Mouse (Mus musculus) G1E (cell line): ENCODE results near the gene Helz. TPM values are rescaled to one million over a fixed set of nuclear protein-coding genes. Genes with fewer than 3 reads are reported as not detected.

Experiments used
- ATAC-seq: 2 replicates; pipeline ENCODE4 v1.8.0; 2016; ENCODE audit warnings: mild to moderate bottlenecking; ENCODE audit not compliant: insufficient number of reproducible peaks, poor library complexity, low FRiP score, severe bottlenecking; ENCODE audit errors: extremely low read depth
- DNase-seq: peaks from one replicate; pipeline ENCODE4 v3.0.0; 2012; ENCODE audit warnings: low spot score
- H3K27me3 ChIP-seq: 2 replicates; pipeline ENCODE4 v1.6.1; 2012; ENCODE audit warnings: mild to moderate bottlenecking, low read length, inconsistent platforms; ENCODE audit not compliant: insufficient read depth
- H3K36me3 ChIP-seq: replicated peaks from 2 replicates; pipeline ENCODE3; 2012; ENCODE audit warnings: mild to moderate bottlenecking, inconsistent platforms
- H3K4me1 ChIP-seq: 2 replicates; pipeline ENCODE4 v1.6.1; 2012; ENCODE audit warnings: low read depth, low read length, inconsistent platforms, mixed read lengths; ENCODE audit not compliant: insufficient read depth
- H3K4me3 ChIP-seq: 2 replicates; pipeline ENCODE4 v1.5.1; 2012; ENCODE audit warnings: low read depth, mild to moderate bottlenecking, inconsistent platforms, low read length, moderate library complexity, mixed read lengths
- H3K9me3 ChIP-seq: replicated peaks from 2 replicates; pipeline ENCODE4 v1.6.1; 2012; ENCODE audit warnings: inconsistent platforms
- CTCF ChIP-seq: IDR thresholded peaks from 2 replicates; pipeline ENCODE4 v1.5.1; 2012; ENCODE audit warnings: low read depth, low read length, inconsistent platforms, mixed read lengths
- GATA1 ChIP-seq: IDR thresholded peaks from 2 replicates; pipeline ENCODE4 v1.6.1; 2012; ENCODE audit warnings: borderline replicate concordance, low read length, inconsistent platforms, mixed read lengths
- GATA2 ChIP-seq: IDR thresholded peaks from 2 replicates; pipeline ENCODE4 v1.6.1; 2012; ENCODE audit warnings: low read depth, low read length, inconsistent platforms, borderline replicate concordance
- POLR2AphosphoS5 ChIP-seq: IDR thresholded peaks from 2 replicates; pipeline ENCODE4 v1.6.1; 2012; ENCODE audit warnings: low read depth, low read length, inconsistent platforms; ENCODE audit not compliant: insufficient replicate concordance
- TAL1 ChIP-seq: conservative IDR thresholded peaks from 2 replicates; pipeline ENCODE4 v1.6.1; 2012; ENCODE audit warnings: low read depth, low read length, inconsistent platforms, mixed read lengths
- polyA plus RNA-seq: library from polyadenylated mRNA; stranded (reverse); fragments of >175 nt; gene quantifications from 2 replicates; pipeline ENCODE4 v1.2.3, GENCODE M21; 2012
- total RNA-seq, 2 experiments: library from RNA; stranded (forward) in 1 of 2; stranded (reverse) in 1 of 2; fragments of 200-1000 nt in 1 of 2; fragments of >200 nt in 1 of 2; fragmentation: Nextera tagmentation in 1 of 2; gene quantifications; 2 replicates each; pipeline ENCODE4 v1.2.3; 2014 to 2017

Helz gene
- total and polyA plus RNA-seq, 3 experiments, result 23.8 to 97.3 (median 63.5) TPM

GRCm38 (mm10) chr11:107703272-107704134, 155.8 kb downstream of the Helz start:
- Histone ChIP-seq H3K4me3 (no peak overlapping the region; the same call in 1 of the 2 replicates), H3K27me3 (peaks cover 41% of the 10 kb centered on the region), H3K36me3 (no peaks in the 10 kb centered on the region), H3K4me1 (peaks cover 24% of the 10 kb centered on the region), H3K9me3 (no peaks in the 10 kb centered on the region)
- ATAC-seq (peak; percentile 40; the same call in 1 of the 2 replicates), DNase-seq (no peak)
- TF ChIP-seq POLR2AphosphoS5 (no peak), CTCF (no peak), GATA1 (no peak), GATA2 (no peak), TAL1 (no peak)

GRCm38 (mm10) chr11:107705060-107705459, 157.3 kb downstream of the Helz start:
- H3K27me3 ChIP-seq, result peaks cover 52% of the 10 kb centered on the region
- TF ChIP-seq POLR2AphosphoS5 (no peak), GATA1 (no peak), GATA2 (no peak), TAL1 (no peak), CTCF (no peak)

DNA sequence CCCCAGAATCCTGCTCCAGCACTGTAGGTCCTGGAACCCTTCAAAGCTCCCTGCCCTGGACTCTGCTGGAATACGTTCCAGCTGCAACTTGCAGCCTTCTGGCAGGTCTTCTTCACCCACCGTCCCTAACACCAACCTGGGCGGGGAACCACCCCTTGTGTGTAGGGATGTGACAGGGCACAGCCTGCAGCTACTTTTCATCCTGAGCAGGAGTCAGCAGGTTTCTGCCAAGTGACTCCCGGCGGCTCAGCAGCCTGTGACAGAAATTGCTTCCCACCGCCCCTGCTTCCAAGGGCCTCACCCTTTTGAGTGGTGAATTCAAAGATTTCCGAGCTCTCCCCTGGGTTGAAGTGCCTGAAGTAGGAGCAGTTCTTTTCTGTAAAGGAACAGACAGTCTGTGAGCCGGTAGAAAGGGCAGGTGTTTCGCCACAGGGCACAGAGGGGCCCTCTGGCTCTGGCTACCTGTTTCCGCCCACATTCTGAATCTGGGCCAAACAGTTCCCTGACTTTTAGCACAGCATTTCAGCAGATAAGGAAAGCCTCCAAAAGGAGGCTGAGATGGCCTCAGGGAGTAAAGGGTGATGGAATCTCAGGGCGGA, 157.8 kb downstream of the Helz start:
- ATAC-seq (no peak), DNase-seq (no peak)
- Histone ChIP-seq H3K9me3 (no peaks in the 10 kb centered on the region), H3K4me1 (peaks cover 24% of the 10 kb centered on the region), H3K27me3 (peaks cover 52% of the 10 kb centered on the region), H3K36me3 (no peaks in the 10 kb centered on the region), H3K4me3 (no peak overlapping the region)
- TF ChIP-seq CTCF (no peak), GATA2 (no peak), GATA1 (no peak), TAL1 (no peak), POLR2AphosphoS5 (no peak)

More at GRCm38 (mm10) chr11:107705060-107705459, 157.3 kb downstream of the Helz start:
- H3K36me3 ChIP-seq, result no peaks in the 10 kb centered on the region
- H3K4me1 ChIP-seq, result peaks cover 24% of the 10 kb centered on the region
- H3K4me3 ChIP-seq, result no peak overlapping the region
- no peak for DNase-seq
- no peaks in the 10 kb centered on the region for H3K9me3 ChIP-seq
- ATAC-seq, result no peak

- TF ChIP-seq POLR2AphosphoS5, result no peak
- no peak for TF ChIP-seq GATA2
- no peak for TF ChIP-seq TAL1
- no peak for TF ChIP-seq CTCF
- TF ChIP-seq GATA1, result no peak
Measured at GRCm38 (mm10) chr11:107707897-107708610, 160.3 kb downstream of the Helz start.

GRCm38 (mm10) chr11:107710379-107710778, 162.6 kb downstream of the Helz start:
- TF ChIP-seq GATA2, result no peak
- TF ChIP-seq GATA1, result no peak
- no peak for TF ChIP-seq POLR2AphosphoS5
- TF ChIP-seq CTCF, result no peak
- ATAC-seq (no peak), DNase-seq (no peak)

More at GRCm38 (mm10) chr11:107707897-107708610, 160.3 kb downstream of the Helz start:
- ATAC-seq (no peak), DNase-seq (no peak)
- Histone ChIP-seq H3K9me3 (no peaks in the 10 kb centered on the region), H3K27me3 (peaks cover 51% of the 10 kb centered on the region), H3K4me3 (no peak overlapping the region), H3K36me3 (no peaks in the 10 kb centered on the region), H3K4me1 (peaks cover 28% of the 10 kb centered on the region)

DNA sequence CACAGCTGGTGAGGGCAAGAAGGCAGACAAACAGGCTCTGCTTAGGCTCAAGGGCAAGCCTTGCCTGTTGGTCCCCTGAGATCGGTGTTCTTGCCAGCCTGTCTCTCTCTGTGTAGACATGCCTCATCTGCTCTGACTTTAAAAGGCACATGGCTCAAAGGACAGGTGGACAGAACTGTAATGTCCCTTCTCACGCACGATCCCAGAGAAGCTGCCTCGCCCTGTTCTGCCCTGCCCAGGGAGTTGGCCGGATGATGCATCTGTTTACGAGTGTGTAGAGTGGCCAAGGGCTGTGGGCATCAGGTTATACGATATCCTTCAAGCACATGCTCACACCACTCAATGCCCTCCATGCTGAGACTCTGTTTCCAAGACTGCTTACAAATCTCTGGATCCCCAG, 166.6 kb downstream of the Helz start:
- Histone ChIP-seq H3K27me3 (peaks cover 24% of the 10 kb centered on the region), H3K9me3 (peaks cover 5% of the 10 kb centered on the region), H3K36me3 (no peaks in the 10 kb centered on the region), H3K4me3 (no peak overlapping the region), H3K4me1 (peaks cover 38% of the 10 kb centered on the region)
- no peak for TF ChIP-seq GATA1
- TF ChIP-seq TAL1, result no peak
- TF ChIP-seq CTCF, result no peak
- ATAC-seq (no peak), DNase-seq (no peak)

More at GRCm38 (mm10) chr11:107710379-107710778, 162.6 kb downstream of the Helz start:
- H3K4me3 ChIP-seq, result no peak overlapping the region
- no peaks in the 10 kb centered on the region for H3K36me3 ChIP-seq
- H3K4me1 ChIP-seq, result peaks cover 27% of the 10 kb centered on the region
- H3K9me3 ChIP-seq, result no peaks in the 10 kb centered on the region
- H3K27me3 ChIP-seq, result peaks cover 36% of the 10 kb centered on the region
